Mouse (Mus musculus): ENCODE results near the gene Olfr190. TPM values are rescaled to one million over a fixed set of nuclear protein-coding genes. Genes with fewer than 3 reads are reported as not detected.
"Not testable (repeated sequence)": the region's sequence is repeated elsewhere in the genome, so short reads cannot be mapped to it uniquely, and the experiment has no call there.

Olfr190 gene
- polyA plus RNA-seq (2016; fragmentation: Nextera tagmentation; extraction: Ambion mirVana) = not detected in 2 replicates

GRCm38 (mm10) chr16:59077905-59078304, at the start of gene Olfr190:
Gene Olfr190, minus strand, starts transcription at chr16:59078005.
- H3K4me2 ChIP-seq (replicated peaks) = no peak within 1 kb of the TSS
- no peak within 1 kb of the TSS for H3K4me3 ChIP-seq
- no peak within 1 kb of the TSS for H3K27ac ChIP-seq (replicated peaks)
- H3K36me3 ChIP-seq = no peaks in the 10 kb centered on the region
- WGBS = 92% methylated on average over 5 of the region's 5 CpGs
- no peaks in the 10 kb centered on the region for H3K27me3 ChIP-seq
- no peak for ATAC-seq (ENCODE audit: low FRiP score, low read depth)
- no peak within 1 kb of the TSS for H3K9ac ChIP-seq (replicated peaks)
- H3K4me1 ChIP-seq = no peaks in the 10 kb centered on the region
- no peaks in the 10 kb centered on the region for H3K9me3 ChIP-seq

GRCm38 (mm10) chr16:59120969-59121368, 43.2 kb upstream of the Olfr190 start, which contains the start of gene Olfr194:
Gene Olfr194, minus strand, starts transcription at chr16:59121069.
- Histone ChIP-seq H3K4me1 (no peaks in the 10 kb centered on the region), H3K4me3 (no peak within 1 kb of the TSS), H3K4me2 (replicated peaks) (no peak within 1 kb of the TSS), H3K27ac (replicated peaks) (no peak within 1 kb of the TSS), H3K27me3 (no peaks in the 10 kb centered on the region), H3K9me3 (no peaks in the 10 kb centered on the region), H3K9ac (replicated peaks) (no peak within 1 kb of the TSS), H3K36me3 (no peaks in the 10 kb centered on the region)
- ATAC-seq (ENCODE audit: low FRiP score, low read depth) = no peak

- Histone ChIP-seq H3K4me1 (no peaks in the 10 kb centered on the region), H3K4me2 (replicated peaks) (no peak within 1 kb of the TSS), H3K27ac (replicated peaks) (no peak within 1 kb of the TSS), H3K9me3 (no peaks in the 10 kb centered on the region), H3K9ac (replicated peaks) (no peak within 1 kb of the TSS), H3K4me3 (no peak within 1 kb of the TSS), H3K27me3 (no peaks in the 10 kb centered on the region), H3K36me3 (no peaks in the 10 kb centered on the region)
- WGBS = 68% methylated on average over 1 of the region's 1 CpGs
- no peak for ATAC-seq (ENCODE audit: low FRiP score, low read depth)
These were observed 34.0 kb upstream of the Olfr190 start, which contains the start of gene Olfr193 for GRCm38 (mm10) chr16:59111781-59112180. Gene Olfr193, minus strand, starts transcription at chr16:59111881.

- not testable (repeated sequence) for H3K9me3 ChIP-seq; H3K4me3 ChIP-seq; H3K4me1 ChIP-seq; H3K9ac ChIP-seq (replicated peaks); H3K27ac ChIP-seq (replicated peaks); H3K36me3 ChIP-seq; H3K4me2 ChIP-seq (replicated peaks); H3K27me3 ChIP-seq; ATAC-seq (ENCODE audit: low FRiP score, low read depth)
- 74% methylated on average over 5 of the region's 5 CpGs for WGBS
These were observed 30.7 kb upstream of the Olfr190 start for GRCm38 (mm10) chr16:59108522-59108921.

- H3K9me3 ChIP-seq = no peaks in the 10 kb centered on the region
- H3K27ac ChIP-seq (replicated peaks) = no peak overlapping the region
- WGBS = 87% methylated on average over 2 of the region's 2 CpGs
- H3K36me3 ChIP-seq = no peaks in the 10 kb centered on the region
- H3K4me3 ChIP-seq = no peak overlapping the region
- no peaks in the 10 kb centered on the region for H3K4me1 ChIP-seq
- H3K27me3 ChIP-seq = no peaks in the 10 kb centered on the region
- no peak overlapping the region for H3K4me2 ChIP-seq (replicated peaks)
- H3K9ac ChIP-seq (replicated peaks) = no peak overlapping the region
- no peak for ATAC-seq (ENCODE audit: low FRiP score, low read depth)
These were observed 27.5 kb upstream of the Olfr190 start for GRCm38 (mm10) chr16:59105312-59105711.

GRCm38 (mm10) chr16:59089722-59090121, 11.9 kb upstream of the Olfr190 start, which contains the start of gene Olfr191:
Gene Olfr191, minus strand, starts transcription at chr16:59089822.
- 53% methylated on average over 1 of the region's 1 CpGs for WGBS
- not testable (repeated sequence) for ATAC-seq (ENCODE audit: low FRiP score, low read depth)

GRCm38 (mm10) chr16:59081113-59081512, 3.3 kb upstream of the Olfr190 start:
- 89% methylated on average over 2 of the region's 2 CpGs for WGBS
- H3K9me3 ChIP-seq; H3K27ac ChIP-seq (replicated peaks); H3K4me1 ChIP-seq; H3K4me2 ChIP-seq (replicated peaks); H3K36me3 ChIP-seq; H3K9ac ChIP-seq (replicated peaks); H3K4me3 ChIP-seq; H3K27me3 ChIP-seq; ATAC-seq (ENCODE audit: low FRiP score, low read depth): not testable (repeated sequence)

More at GRCm38 (mm10) chr16:59089722-59090121, 11.9 kb upstream of the Olfr190 start, which contains the start of gene Olfr191:
- not testable (repeated sequence) for H3K9me3 ChIP-seq; H3K27ac ChIP-seq (replicated peaks); H3K4me3 ChIP-seq; H3K36me3 ChIP-seq; H3K9ac ChIP-seq (replicated peaks); H3K4me2 ChIP-seq (replicated peaks); H3K4me1 ChIP-seq; H3K27me3 ChIP-seq

- H3K27me3 ChIP-seq = no peaks in the 10 kb centered on the region
- no peaks in the 10 kb centered on the region for H3K36me3 ChIP-seq
- no peak overlapping the region for H3K27ac ChIP-seq (replicated peaks)
- no peak overlapping the region for H3K4me2 ChIP-seq (replicated peaks)
- no peaks in the 10 kb centered on the region for H3K9me3 ChIP-seq
- H3K4me1 ChIP-seq = no peaks in the 10 kb centered on the region
- H3K9ac ChIP-seq (replicated peaks) = no peak overlapping the region
- WGBS = 86% methylated on average over 1 of the region's 1 CpGs
- H3K4me3 ChIP-seq = no peak overlapping the region
- ATAC-seq (ENCODE audit: low FRiP score, low read depth) = no peak
These were observed 4.3 kb downstream of the Olfr190 start for GRCm38 (mm10) chr16:59073520-59073919.

- Histone ChIP-seq H3K9ac (replicated peaks) (no peak overlapping the region), H3K36me3 (no peaks in the 10 kb centered on the region), H3K27me3 (no peaks in the 10 kb centered on the region), H3K4me3 (no peak overlapping the region), H3K9me3 (no peaks in the 10 kb centered on the region), H3K4me2 (replicated peaks) (no peak overlapping the region), H3K27ac (replicated peaks) (no peak overlapping the region), H3K4me1 (no peaks in the 10 kb centered on the region)
- ATAC-seq (ENCODE audit: low FRiP score, low read depth) = no peak
These were observed 6.0 kb downstream of the Olfr190 start for GRCm38 (mm10) chr16:59071755-59072154.

- H3K4me1 ChIP-seq; ATAC-seq (ENCODE audit: low FRiP score, low read depth); H3K36me3 ChIP-seq; H3K4me3 ChIP-seq; H3K4me2 ChIP-seq (replicated peaks); H3K27ac ChIP-seq (replicated peaks); H3K27me3 ChIP-seq; H3K9ac ChIP-seq (replicated peaks); H3K9me3 ChIP-seq: not testable (repeated sequence)
- WGBS = 74% methylated on average over 3 of the region's 3 CpGs
These were observed 15.4 kb downstream of the Olfr190 start for GRCm38 (mm10) chr16:59062411-59062810.

- H3K9ac ChIP-seq (replicated peaks); H3K4me1 ChIP-seq; H3K4me2 ChIP-seq (replicated peaks); H3K36me3 ChIP-seq; ATAC-seq (ENCODE audit: low FRiP score, low read depth); H3K9me3 ChIP-seq; H3K27me3 ChIP-seq; H3K4me3 ChIP-seq; H3K27ac ChIP-seq (replicated peaks): not testable (repeated sequence)
- 92% methylated on average over 2 of the region's 2 CpGs for WGBS
These were observed 28.5 kb downstream of the Olfr190 start for GRCm38 (mm10) chr16:59049286-59049685.

GRCm38 (mm10) chr16:59048860-59049259, 28.9 kb downstream of the Olfr190 start:
- no peak for ATAC-seq (ENCODE audit: low FRiP score, low read depth)
- H3K4me2 ChIP-seq (replicated peaks) = no peak overlapping the region
- H3K4me1 ChIP-seq = no peaks in the 10 kb centered on the region
- H3K27me3 ChIP-seq = no peaks in the 10 kb centered on the region
- no peak overlapping the region for H3K4me3 ChIP-seq
- 86% methylated on average over 1 of the region's 1 CpGs for WGBS
- H3K36me3 ChIP-seq = no peaks in the 10 kb centered on the region
- H3K9ac ChIP-seq (replicated peaks) = no peak overlapping the region
- no peak overlapping the region for H3K27ac ChIP-seq (replicated peaks)
- no peaks in the 10 kb centered on the region for H3K9me3 ChIP-seq

GRCm38 (mm10) chr16:59047579-59047978, 30.2 kb downstream of the Olfr190 start:
- Histone ChIP-seq H3K27me3 (no peaks in the 10 kb centered on the region), H3K36me3 (no peaks in the 10 kb centered on the region), H3K9ac (replicated peaks) (no peak overlapping the region), H3K9me3 (no peaks in the 10 kb centered on the region), H3K4me3 (no peak overlapping the region), H3K4me1 (no peaks in the 10 kb centered on the region), H3K4me2 (replicated peaks) (no peak overlapping the region), H3K27ac (replicated peaks) (no peak overlapping the region)
- WGBS = 73% methylated on average over 4 of the region's 4 CpGs
- no peak for ATAC-seq (ENCODE audit: low FRiP score, low read depth)

All from midbrain, embryonic 12.5 days (tissue).